Mouse (Mus musculus): ENCODE data around the gene Disp1. TPM values are rescaled to one million over a fixed set of nuclear protein-coding genes. Genes with fewer than 3 reads are reported as not detected.

Gene Disp1
- 10.7 and 10.8 TPM in 2 replicates for polyA plus RNA-seq (2016; fragmentation: Nextera tagmentation; extraction: Ambion mirVana)

GRCm38 (mm10) chr1:183220796-183221718 is at the start of gene Disp1:
Disp1 (minus strand) TSS chr1:183221522.
- no peaks in the 10 kb centered on the region for H3K9me3 ChIP-seq
- ATAC-seq (ENCODE audit: low FRiP score), result peak; percentile 92
- peaks cover 15% of the 10 kb centered on the region for H3K4me1 ChIP-seq
- WGBS, result 3% methylated on average over 56 of the region's 56 CpGs
- peak within 1 kb of the TSS; percentile 71 for H3K4me2 ChIP-seq
- peaks cover 4% of the 10 kb centered on the region; the same call in 1 of the 2 replicates for H3K27me3 ChIP-seq
- H3K9ac ChIP-seq, result peak within 1 kb of the TSS; percentile 91
- H3K36me3 ChIP-seq (replicated peaks), result no peaks in the 10 kb centered on the region
- H3K4me3 ChIP-seq (replicated peaks), result peak within 1 kb of the TSS; percentile 82
- peak within 1 kb of the TSS; percentile 65 for H3K27ac ChIP-seq

DNA sequence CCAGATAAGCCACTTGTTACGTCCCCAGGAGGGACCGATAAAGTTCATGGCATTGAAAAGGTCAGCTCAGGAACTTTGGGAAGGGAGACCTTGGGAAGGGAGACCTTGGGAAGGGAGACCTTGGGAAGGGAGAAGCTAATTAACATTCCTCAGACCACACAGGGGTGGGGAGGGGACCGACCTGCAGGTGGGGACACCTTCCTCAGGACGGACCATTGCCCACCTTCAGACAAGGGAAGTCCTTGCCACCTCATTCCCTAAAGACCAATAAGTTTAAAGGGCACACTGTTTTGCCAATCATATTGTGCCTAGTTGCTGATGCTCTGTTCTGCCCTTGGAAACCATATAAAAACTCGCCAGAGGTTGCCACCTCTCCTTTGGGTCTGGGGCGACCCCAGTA is 46.3 kb upstream of the Disp1 start:
- Histone ChIP-seq H3K27me3 (no peaks in the 10 kb centered on the region), H3K4me2 (no peak overlapping the region), H3K9ac (no peak overlapping the region), H3K27ac (no peak overlapping the region), H3K4me1 (no peaks in the 10 kb centered on the region), H3K36me3 (replicated peaks) (no peaks in the 10 kb centered on the region), H3K9me3 (no peaks in the 10 kb centered on the region), H3K4me3 (replicated peaks) (no peak overlapping the region)
- no peak for ATAC-seq (ENCODE audit: low FRiP score)
- 77% methylated on average over 6 of the region's 6 CpGs for WGBS

DNA sequence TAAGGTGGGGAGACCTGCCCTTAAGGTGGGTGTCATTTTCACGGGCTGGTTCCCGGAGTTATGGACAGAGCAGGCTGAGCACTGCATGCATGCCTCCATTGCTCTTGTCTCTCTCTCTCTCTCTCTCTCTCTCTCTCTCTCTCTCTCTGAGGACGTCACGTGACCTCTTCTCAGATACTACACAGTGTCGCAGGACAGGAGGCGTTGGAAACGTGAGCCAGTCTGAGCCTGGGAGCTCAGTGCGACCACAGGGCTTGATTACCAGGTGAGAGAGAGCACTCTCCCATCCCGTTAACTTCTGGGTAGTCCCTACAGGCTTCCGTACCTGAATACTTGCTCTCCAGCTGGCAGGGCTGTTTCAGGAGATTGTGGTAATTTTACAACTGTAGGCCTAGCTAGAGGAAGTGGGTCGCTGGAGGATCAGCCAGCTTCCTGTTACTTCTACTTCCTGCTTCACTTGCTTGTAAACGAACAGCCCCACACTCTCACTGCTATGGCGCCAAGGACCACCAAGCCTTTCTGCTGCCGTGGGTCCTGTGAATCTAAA is 44.7 kb upstream of the Disp1 start:
- no peak for ATAC-seq (ENCODE audit: low FRiP score)
- Histone ChIP-seq H3K9ac (no peak overlapping the region), H3K27ac (no peak overlapping the region), H3K4me2 (no peak overlapping the region), H3K4me3 (replicated peaks) (no peak overlapping the region), H3K36me3 (replicated peaks) (no peaks in the 10 kb centered on the region), H3K9me3 (no peaks in the 10 kb centered on the region), H3K4me1 (no peaks in the 10 kb centered on the region), H3K27me3 (no peaks in the 10 kb centered on the region)
- 73% methylated on average over 14 of the region's 14 CpGs for WGBS

DNA sequence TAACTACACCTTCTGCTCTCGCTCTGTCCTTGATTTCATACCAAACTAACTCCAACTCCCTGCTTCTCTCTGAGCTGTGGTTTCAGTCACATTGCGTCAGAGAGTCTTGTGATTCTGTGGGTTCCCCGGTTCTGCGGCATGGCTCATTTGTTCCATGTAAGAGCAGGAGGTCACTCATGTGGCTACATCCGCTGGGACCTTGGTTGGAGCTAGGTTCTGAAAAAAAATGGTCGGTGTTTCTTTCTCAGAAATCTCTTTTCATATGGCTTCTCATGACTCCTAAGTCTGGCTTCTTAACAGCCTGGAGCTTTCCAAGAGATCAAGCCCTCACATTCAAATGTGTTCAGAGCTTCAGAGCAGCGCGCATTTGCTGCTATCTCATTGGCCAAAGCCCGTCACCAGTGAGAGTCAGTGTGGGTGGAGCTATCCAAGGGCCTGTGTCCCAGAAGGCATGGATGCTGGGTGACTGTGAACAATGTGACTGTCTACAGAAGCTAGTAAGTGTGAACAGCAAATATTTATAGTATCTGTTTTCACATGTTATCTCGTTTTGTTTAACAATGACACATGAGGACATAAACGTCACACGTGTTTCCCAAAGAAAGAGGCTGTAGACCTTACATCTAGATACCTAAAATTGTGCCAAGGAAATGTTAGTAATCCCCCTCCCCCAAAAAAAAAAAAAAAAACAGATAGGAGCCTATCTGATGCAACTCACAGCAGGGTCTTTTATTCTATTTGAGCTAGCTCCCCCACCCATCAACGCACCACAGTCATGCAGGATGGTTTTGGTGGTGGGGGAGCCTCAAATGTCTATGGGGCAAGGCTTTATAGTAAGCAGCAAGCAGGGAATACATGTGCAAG is 43.1 kb upstream of the Disp1 start:
- 78% methylated on average over 13 of the region's 13 CpGs for WGBS
- ATAC-seq (ENCODE audit: low FRiP score), result no peak; the same call in 1 of the 2 replicates
- H3K27me3 ChIP-seq, result no peaks in the 10 kb centered on the region
- no peaks in the 10 kb centered on the region for H3K9me3 ChIP-seq
- H3K9ac ChIP-seq, result no peak overlapping the region
- H3K27ac ChIP-seq, result no peak overlapping the region
- no peak overlapping the region for H3K4me2 ChIP-seq
- no peaks in the 10 kb centered on the region for H3K36me3 ChIP-seq (replicated peaks)
- H3K4me3 ChIP-seq (replicated peaks), result no peak overlapping the region
- H3K4me1 ChIP-seq, result no peaks in the 10 kb centered on the region

DNA sequence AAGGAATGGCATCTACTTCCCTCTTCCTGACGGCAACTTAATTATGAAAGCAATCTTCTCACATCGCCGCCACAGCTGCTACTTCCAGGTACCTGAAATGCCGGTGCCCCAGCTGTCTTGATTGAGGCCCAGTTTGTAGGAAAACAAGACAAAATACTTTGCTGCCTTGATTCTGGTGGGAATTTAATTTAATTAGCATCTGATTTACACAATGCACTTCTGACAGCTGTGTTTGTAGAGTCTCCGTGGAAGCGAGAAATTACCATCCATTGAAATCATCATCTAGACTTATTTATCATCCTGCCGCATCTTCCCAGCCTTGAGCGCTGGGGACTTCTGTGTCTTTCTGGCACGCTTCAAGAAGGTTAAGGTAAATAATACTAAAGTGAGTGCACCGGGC is 31.3 kb upstream of the Disp1 start:
- peaks cover 4% of the 10 kb centered on the region; the same call in 1 of the 2 replicates for H3K4me1 ChIP-seq
- H3K4me3 ChIP-seq (replicated peaks), result no peak overlapping the region
- H3K9me3 ChIP-seq, result no peaks in the 10 kb centered on the region
- H3K36me3 ChIP-seq (replicated peaks), result no peaks in the 10 kb centered on the region
- no peak overlapping the region for H3K27ac ChIP-seq
- no peak for ATAC-seq (ENCODE audit: low FRiP score)
- H3K4me2 ChIP-seq, result no peak overlapping the region
- no peaks in the 10 kb centered on the region for H3K27me3 ChIP-seq
- 52% methylated on average over 10 of the region's 10 CpGs for WGBS
- H3K9ac ChIP-seq, result no peak overlapping the region

DNA sequence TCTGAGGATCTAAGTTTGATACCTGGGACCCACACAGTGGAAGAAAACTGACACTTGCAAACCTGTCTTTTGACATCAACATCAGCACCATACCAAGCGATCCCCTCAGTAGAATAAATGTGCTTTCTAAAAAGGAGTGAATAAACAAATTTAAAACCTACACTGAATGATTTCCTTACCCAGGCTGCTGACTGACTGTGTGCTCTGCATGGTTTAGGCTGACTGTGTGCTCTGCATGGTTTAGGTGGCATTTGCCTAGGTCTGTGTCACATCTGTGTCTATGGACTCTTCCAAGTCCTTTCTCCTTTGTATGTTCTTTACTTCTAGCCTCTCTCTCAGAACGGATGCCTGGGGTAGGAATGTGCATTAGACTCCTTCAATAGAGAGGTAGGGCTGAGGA is 30.5 kb upstream of the Disp1 start:
- peaks cover 7% of the 10 kb centered on the region; the same call in 1 of the 2 replicates for H3K4me1 ChIP-seq
- ATAC-seq (ENCODE audit: low FRiP score), result no peak
- no peak overlapping the region for H3K27ac ChIP-seq
- no peak overlapping the region for H3K9ac ChIP-seq
- no peak overlapping the region for H3K4me3 ChIP-seq (replicated peaks)
- H3K4me2 ChIP-seq, result no peak overlapping the region
- WGBS, result 75% methylated on average over 2 of the region's 2 CpGs
- H3K27me3 ChIP-seq, result no peaks in the 10 kb centered on the region
- no peaks in the 10 kb centered on the region for H3K9me3 ChIP-seq
- H3K36me3 ChIP-seq (replicated peaks), result no peaks in the 10 kb centered on the region

DNA sequence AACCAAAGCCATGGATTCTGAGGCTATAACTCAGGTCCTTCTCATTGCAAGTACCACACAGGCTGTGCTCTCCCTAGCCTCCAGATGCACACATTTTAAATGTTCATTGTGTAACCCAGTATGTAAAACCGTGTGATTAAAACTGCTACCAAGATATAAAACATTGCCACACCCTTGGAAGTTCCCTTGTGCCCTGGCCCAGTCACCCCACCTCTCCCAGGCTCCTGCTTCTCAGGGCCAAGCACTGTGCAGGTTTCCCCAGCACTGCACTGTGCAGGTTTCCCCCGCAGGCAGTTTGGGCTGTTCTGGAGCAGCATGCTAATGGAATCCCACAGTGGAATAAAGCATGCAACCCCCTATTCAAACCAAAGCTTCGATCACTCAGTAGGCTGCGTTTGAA is 29.3 kb upstream of the Disp1 start:
- H3K9ac ChIP-seq, result no peak overlapping the region
- peaks cover 9% of the 10 kb centered on the region; the same call in 1 of the 2 replicates for H3K4me1 ChIP-seq
- no peak overlapping the region for H3K27ac ChIP-seq
- H3K4me3 ChIP-seq (replicated peaks), result no peak overlapping the region
- 73% methylated on average over 4 of the region's 4 CpGs for WGBS
- ATAC-seq (ENCODE audit: low FRiP score), result no peak
- H3K9me3 ChIP-seq, result no peaks in the 10 kb centered on the region
- no peaks in the 10 kb centered on the region for H3K36me3 ChIP-seq (replicated peaks)
- H3K4me2 ChIP-seq, result no peak overlapping the region
- H3K27me3 ChIP-seq, result no peaks in the 10 kb centered on the region

- no peaks in the 10 kb centered on the region for H3K27me3 ChIP-seq
- H3K4me2 ChIP-seq, result no peak overlapping the region
- no peak overlapping the region for H3K9ac ChIP-seq
- 0 out of 2 replicates have a peak, but pooled peaks cover 5% of the 10 kb centered on the region for H3K9me3 ChIP-seq
- H3K4me1 ChIP-seq, result peaks cover 9% of the 10 kb centered on the region; the same call in 1 of the 2 replicates
- H3K27ac ChIP-seq, result no peak overlapping the region
- no peak for ATAC-seq (ENCODE audit: low FRiP score)
- H3K4me3 ChIP-seq (replicated peaks), result no peak overlapping the region
- H3K36me3 ChIP-seq (replicated peaks), result no peaks in the 10 kb centered on the region
- 65% methylated on average over 1 of the region's 1 CpGs for WGBS
These were observed 26.8 kb upstream of the Disp1 start for GRCm38 (mm10) chr1:183248144-183248543.

DNA sequence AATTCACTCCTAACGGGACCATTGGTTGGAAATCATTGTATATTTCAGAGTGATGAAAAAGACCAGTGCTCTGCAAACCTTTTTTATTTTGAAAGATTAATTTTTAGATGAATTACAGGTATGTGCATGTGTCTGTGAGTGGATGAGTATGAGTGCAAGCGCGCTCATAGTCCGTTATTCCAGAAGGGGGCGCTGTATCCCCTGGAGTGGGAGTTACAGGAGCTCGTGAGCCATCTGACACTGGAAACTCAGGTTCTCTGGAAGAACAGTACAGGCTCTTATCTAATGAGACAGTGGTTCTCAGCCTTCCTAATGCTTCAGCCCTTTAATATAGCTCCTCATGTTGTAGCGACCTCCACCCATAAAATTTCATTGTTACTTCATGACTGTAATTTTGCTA is 22.0 kb upstream of the Disp1 start:
- ATAC-seq (ENCODE audit: low FRiP score), result no peak
- 71% methylated on average over 7 of the region's 7 CpGs for WGBS
- Histone ChIP-seq H3K9me3 (0 out of 2 replicates have a peak, but pooled peaks cover 5% of the 10 kb centered on the region), H3K27me3 (no peaks in the 10 kb centered on the region), H3K9ac (no peak overlapping the region), H3K4me3 (replicated peaks) (no peak overlapping the region), H3K36me3 (replicated peaks) (no peaks in the 10 kb centered on the region), H3K4me1 (peaks cover 5% of the 10 kb centered on the region; the same call in 1 of the 2 replicates), H3K4me2 (no peak overlapping the region), H3K27ac (no peak overlapping the region)

- Histone ChIP-seq H3K4me3 (replicated peaks) (no peak overlapping the region), H3K9me3 (no peaks in the 10 kb centered on the region), H3K4me2 (no peak overlapping the region), H3K27ac (no peak overlapping the region), H3K27me3 (no peaks in the 10 kb centered on the region), H3K9ac (no peak overlapping the region), H3K36me3 (replicated peaks) (no peaks in the 10 kb centered on the region), H3K4me1 (no peaks in the 10 kb centered on the region)
- 19% methylated on average over 2 of the region's 2 CpGs for WGBS
- no peak for ATAC-seq (ENCODE audit: low FRiP score)
These were observed 16.6 kb upstream of the Disp1 start for GRCm38 (mm10) chr1:183237901-183238300.

DNA sequence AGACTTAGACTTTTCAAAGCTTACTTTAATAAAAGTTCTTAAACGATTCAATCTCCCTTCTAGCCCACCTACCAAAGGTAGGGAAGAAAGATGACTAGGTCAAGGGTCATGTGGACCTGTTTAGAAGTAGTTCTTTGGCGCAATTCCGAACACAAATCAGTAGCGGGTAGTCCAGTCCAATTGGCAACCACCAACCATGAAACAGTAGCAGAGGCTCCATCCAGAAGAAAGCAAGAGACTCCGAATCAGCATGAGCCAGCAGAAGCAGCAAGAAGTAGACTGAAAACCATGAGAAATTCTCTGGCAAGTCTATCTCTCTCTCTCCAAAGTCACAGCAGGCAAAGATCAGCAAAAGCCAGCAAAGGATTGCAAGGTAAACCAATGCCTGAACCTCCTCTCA is 15.1 kb upstream of the Disp1 start:
- Histone ChIP-seq H3K27ac (no peak overlapping the region), H3K4me2 (no peak overlapping the region), H3K27me3 (no peaks in the 10 kb centered on the region), H3K4me1 (no peaks in the 10 kb centered on the region), H3K4me3 (replicated peaks) (no peak overlapping the region), H3K9ac (no peak overlapping the region), H3K36me3 (replicated peaks) (no peaks in the 10 kb centered on the region), H3K9me3 (no peaks in the 10 kb centered on the region)
- no peak for ATAC-seq (ENCODE audit: low FRiP score)
- WGBS, result 96% methylated on average over 5 of the region's 5 CpGs

DNA sequence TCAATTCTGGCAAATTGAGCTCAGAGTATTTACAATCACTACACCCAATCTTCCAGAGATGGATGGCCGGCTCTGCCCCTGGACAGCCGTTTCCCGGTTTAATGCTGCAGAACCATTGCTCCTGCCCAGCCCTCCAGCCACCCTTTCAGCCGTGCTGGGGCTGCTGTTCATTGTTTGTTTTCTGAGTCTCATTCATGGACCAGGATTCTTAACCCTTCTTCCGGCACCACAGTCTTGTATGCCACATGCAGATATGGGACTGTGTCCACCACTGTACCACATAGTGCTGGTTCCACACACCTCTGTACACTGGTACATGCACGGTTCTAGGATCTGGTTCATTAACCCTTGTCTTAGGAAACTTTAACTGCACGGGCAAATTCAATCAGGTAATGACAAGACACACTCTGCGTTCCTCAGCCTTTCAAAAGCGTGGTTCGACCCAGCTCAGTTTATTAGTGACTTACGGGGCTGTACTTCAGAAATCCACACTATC is 12.4 kb upstream of the Disp1 start:
- H3K27me3 ChIP-seq, result no peaks in the 10 kb centered on the region; the same call in 1 of the 2 replicates
- no peak for ATAC-seq (ENCODE audit: low FRiP score)
- H3K36me3 ChIP-seq (replicated peaks), result no peaks in the 10 kb centered on the region
- 76% methylated on average over 11 of the region's 11 CpGs for WGBS
- no peak overlapping the region for H3K9ac ChIP-seq
- H3K4me1 ChIP-seq, result no peaks in the 10 kb centered on the region
- H3K4me2 ChIP-seq, result no peak overlapping the region
- no peak overlapping the region for H3K27ac ChIP-seq
- no peaks in the 10 kb centered on the region for H3K9me3 ChIP-seq
- no peak overlapping the region for H3K4me3 ChIP-seq (replicated peaks)
